Mouse (Mus musculus) ES-Bruce4 (cell line): Measurements from ENCODE around the gene Draxin.

ENCODE experiments used
- CTCF ChIP-seq: IDR thresholded peaks from one replicate; pipeline ENCODE4 v1.8.1; 2011; ENCODE audit warnings: low read depth, low read length
- EP300 ChIP-seq: IDR thresholded peaks from 2 replicates; pipeline ENCODE4 v1.6.1; 2011; ENCODE audit warnings: low read depth, low read length; ENCODE audit not compliant: insufficient read depth
- POLR2A ChIP-seq: IDR thresholded peaks from one replicate; pipeline ENCODE4 v1.8.1; 2011; ENCODE audit warnings: low read length; ENCODE audit not compliant: insufficient read depth

GRCm38 (mm10) chr4:148052976-148053375 is 77.5 kb downstream of the Draxin start:
- TF ChIP-seq CTCF, result no peak
- TF ChIP-seq POLR2A, result no peak
- TF ChIP-seq EP300, result no peak
